Mouse (Mus musculus): Measurements from ENCODE around the gene Spata25. TPM values are rescaled to one million over a fixed set of nuclear protein-coding genes. Genes with fewer than 3 reads are reported as not detected.

The Spata25 gene
- polyA plus RNA-seq, 1 experiment from 2014 or later: 0.29 TPM

DNA sequence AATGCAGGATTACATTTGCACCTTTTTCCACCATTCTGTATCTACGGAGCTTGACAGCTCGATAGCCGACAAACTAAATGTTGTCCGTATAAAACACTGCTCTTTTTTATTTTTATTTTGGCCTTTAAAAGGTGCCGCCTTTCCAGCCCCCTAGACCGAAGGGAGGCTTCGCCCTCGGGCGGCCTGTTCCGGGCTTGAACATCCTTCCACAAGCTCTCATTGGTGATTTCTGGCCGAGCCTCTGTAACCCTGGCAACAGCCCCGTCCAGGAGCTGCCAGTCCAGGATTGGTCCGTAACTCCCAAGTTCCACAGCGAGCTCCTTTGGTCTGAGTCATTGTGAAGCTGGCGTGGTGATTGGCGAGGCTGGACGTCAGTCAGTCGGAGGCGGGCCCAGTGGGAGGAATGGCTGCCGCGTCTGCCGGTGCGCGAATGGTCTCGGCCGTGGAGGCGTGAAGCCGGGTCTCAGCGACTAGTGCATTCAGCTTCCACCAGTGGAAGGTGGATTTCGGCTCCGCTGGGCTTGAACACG is 5.6 kb downstream of the Spata25 start, which contains the start of gene Zswim1:
Gene Zswim1 (plus strand): TSS at position 51 of the 530 bp plus-strand sequence.
- H3K4me3 ChIP-seq (replicated peaks; ENCODE audit: low read depth, low read length): peak within 1 kb of the TSS; percentile 66
- no peaks in the 10 kb centered on the region for H3K9me3 ChIP-seq (ENCODE audit: control insufficient read depth, low read length)
- under 1% methylated on average over 32 of the region's 32 CpGs for WGBS
- DNase-seq (peak; percentile 98), ATAC-seq (ENCODE audit: low FRiP score, low TSS enrichment) (peak; percentile 99)
- peaks cover 5% of the 10 kb centered on the region; the same call in 1 of the 2 replicates for H3K4me1 ChIP-seq (ENCODE audit: control insufficient read depth, insufficient read depth, low read length)
- peaks cover 49% of the 10 kb centered on the region for H3K36me3 ChIP-seq (ENCODE audit: control insufficient read depth, insufficient read depth, low read length)
- peak within 1 kb of the TSS; percentile 69 for H3K9ac ChIP-seq (replicated peaks; ENCODE audit: low read length)
- peak within 1 kb of the TSS; percentile 67 for H3K4me2 ChIP-seq (ENCODE audit: low read length)
- H3K27ac ChIP-seq (replicated peaks; ENCODE audit: low read depth, low read length): peak within 1 kb of the TSS; percentile 92
- H3K27me3 ChIP-seq (ENCODE audit: control insufficient read depth, insufficient read depth, low read length): no peaks in the 10 kb centered on the region

DNA sequence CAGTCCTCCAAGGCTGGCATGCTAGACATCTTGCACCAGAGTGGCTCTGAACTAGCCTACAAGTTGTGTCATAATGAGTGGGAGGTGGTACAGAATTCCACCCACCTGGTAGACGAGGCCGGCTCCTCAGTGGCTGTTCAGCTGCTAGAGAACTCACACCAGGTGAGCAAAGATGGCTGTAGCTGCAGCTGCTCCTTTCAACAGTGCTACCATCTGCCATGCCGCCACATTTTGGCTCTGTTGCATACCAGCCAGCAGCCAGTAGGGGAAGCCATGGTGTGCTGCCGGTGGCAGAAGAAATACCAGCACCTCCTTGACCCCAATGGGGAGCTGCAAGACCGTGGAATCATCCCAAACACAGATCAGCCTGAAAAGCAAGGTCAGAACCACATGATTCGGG is 7.3 kb downstream of the Spata25 start:
- Histone ChIP-seq H3K9me3 (ENCODE audit: control insufficient read depth, low read length) (no peaks in the 10 kb centered on the region), H3K9ac (replicated peaks; ENCODE audit: low read length) (no peak overlapping the region), H3K4me1 (ENCODE audit: control insufficient read depth, insufficient read depth, low read length) (peaks cover 5% of the 10 kb centered on the region; the same call in 1 of the 2 replicates), H3K36me3 (ENCODE audit: control insufficient read depth, insufficient read depth, low read length) (peaks cover 33% of the 10 kb centered on the region), H3K27ac (replicated peaks; ENCODE audit: low read depth, low read length) (no peak overlapping the region), H3K27me3 (ENCODE audit: control insufficient read depth, insufficient read depth, low read length) (no peaks in the 10 kb centered on the region), H3K4me3 (replicated peaks; ENCODE audit: low read depth, low read length) (no peak overlapping the region), H3K4me2 (ENCODE audit: low read length) (no peak overlapping the region)
- no peak for ATAC-seq (ENCODE audit: low FRiP score, low TSS enrichment)
- no peak for DNase-seq
- 92% methylated on average over 6 of the region's 6 CpGs for WGBS

DNA sequence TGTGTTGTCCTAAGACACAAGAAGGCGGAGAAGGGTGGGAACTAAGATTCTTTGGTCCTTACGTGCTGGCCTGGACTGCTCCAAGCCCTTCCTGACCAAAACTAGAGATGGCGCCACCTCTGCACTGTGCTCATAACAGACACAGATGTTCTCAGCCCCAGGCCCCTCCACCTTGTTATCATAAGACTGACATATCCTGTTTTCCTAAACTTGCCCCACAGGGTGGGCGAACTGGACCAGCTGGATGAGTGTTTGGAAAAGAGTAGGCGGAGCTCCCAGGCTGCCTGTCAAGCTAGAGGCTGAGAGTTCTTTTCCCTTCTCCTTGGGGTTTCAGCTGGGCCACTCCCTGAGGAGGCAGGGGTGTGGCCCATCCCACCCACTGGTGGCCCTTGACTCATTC is 10.6 kb downstream of the Spata25 start:
- H3K4me2 ChIP-seq (ENCODE audit: low read length): no peak overlapping the region
- no peak for ATAC-seq (ENCODE audit: low FRiP score, low TSS enrichment)

DNA sequence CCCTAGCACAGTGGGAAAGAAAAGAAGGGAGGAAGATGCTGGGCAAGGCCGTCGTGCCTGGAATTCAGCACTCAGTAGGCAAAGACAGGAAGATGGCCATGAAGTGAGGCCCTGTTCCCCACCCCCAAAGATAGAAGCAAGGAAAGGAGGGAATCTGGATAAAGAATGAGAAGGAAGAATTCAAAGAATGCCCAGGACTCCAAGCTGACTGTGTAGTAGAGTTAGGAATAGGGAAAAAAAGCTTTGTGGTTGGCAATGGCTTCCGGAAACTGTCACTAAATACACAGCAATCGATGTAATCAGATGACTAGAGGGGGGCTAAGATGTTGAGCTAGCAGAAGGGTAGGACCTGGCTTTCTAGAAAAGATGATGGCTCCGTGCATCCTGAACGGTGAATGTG is 11.1 kb downstream of the Spata25 start:
- no peak for ATAC-seq (ENCODE audit: low FRiP score, low TSS enrichment)
- Histone ChIP-seq H3K27me3 (ENCODE audit: control insufficient read depth, insufficient read depth, low read length) (no peaks in the 10 kb centered on the region), H3K9me3 (ENCODE audit: control insufficient read depth, low read length) (no peaks in the 10 kb centered on the region), H3K4me1 (ENCODE audit: control insufficient read depth, insufficient read depth, low read length) (peaks cover 2% of the 10 kb centered on the region; the same call in 1 of the 2 replicates), H3K4me2 (ENCODE audit: low read length) (no peak overlapping the region), H3K4me3 (replicated peaks; ENCODE audit: low read depth, low read length) (no peak overlapping the region), H3K27ac (replicated peaks; ENCODE audit: low read depth, low read length) (no peak overlapping the region), H3K9ac (replicated peaks; ENCODE audit: low read length) (no peak overlapping the region), H3K36me3 (ENCODE audit: control insufficient read depth, insufficient read depth, low read length) (peaks cover 33% of the 10 kb centered on the region)
- no peak for DNase-seq
- WGBS: 89% methylated on average over 6 of the region's 6 CpGs

More for the DNA sequence above, 10.6 kb downstream of the Spata25 start:
- H3K27me3 ChIP-seq (ENCODE audit: control insufficient read depth, insufficient read depth, low read length): no peaks in the 10 kb centered on the region
- H3K27ac ChIP-seq (replicated peaks; ENCODE audit: low read depth, low read length): no peak overlapping the region
- no peak overlapping the region for H3K4me3 ChIP-seq (replicated peaks; ENCODE audit: low read depth, low read length)
- H3K36me3 ChIP-seq (ENCODE audit: control insufficient read depth, insufficient read depth, low read length): peaks cover 31% of the 10 kb centered on the region
- H3K9ac ChIP-seq (replicated peaks; ENCODE audit: low read length): no peak overlapping the region
- H3K9me3 ChIP-seq (ENCODE audit: control insufficient read depth, low read length): no peaks in the 10 kb centered on the region
- peaks cover 5% of the 10 kb centered on the region; the same call in 1 of the 2 replicates for H3K4me1 ChIP-seq (ENCODE audit: control insufficient read depth, insufficient read depth, low read length)
- 80% methylated on average over 5 of the region's 5 CpGs for WGBS
- no peak for DNase-seq

DNA sequence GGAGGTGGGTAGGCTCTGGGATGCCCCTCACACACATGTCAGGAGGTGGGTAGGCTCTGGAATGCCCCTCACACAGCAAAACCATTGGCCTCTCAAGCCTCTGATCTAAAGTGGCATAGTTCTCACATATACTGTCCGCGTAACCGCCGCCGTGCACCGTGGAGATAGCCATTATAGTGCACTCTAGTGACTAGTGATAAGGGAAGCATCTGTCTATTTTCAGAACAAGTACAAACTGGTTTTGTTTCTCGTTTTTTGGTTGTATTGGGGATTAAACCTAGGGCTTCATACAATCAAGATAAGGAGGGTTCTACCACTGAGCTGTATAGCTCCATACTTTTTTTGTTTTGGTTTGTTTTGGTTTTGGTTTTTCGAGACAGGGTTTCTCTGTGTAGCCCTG is 12.5 kb downstream of the Spata25 start:
- 88% methylated on average over 8 of the region's 8 CpGs for WGBS
- no peak overlapping the region for H3K4me3 ChIP-seq (replicated peaks; ENCODE audit: low read depth, low read length)
- H3K27ac ChIP-seq (replicated peaks; ENCODE audit: low read depth, low read length): no peak overlapping the region
- H3K4me2 ChIP-seq (ENCODE audit: low read length): no peak overlapping the region
- no peaks in the 10 kb centered on the region for H3K27me3 ChIP-seq (ENCODE audit: control insufficient read depth, insufficient read depth, low read length)
- ATAC-seq (ENCODE audit: low FRiP score, low TSS enrichment): no peak
- peaks cover 23% of the 10 kb centered on the region for H3K36me3 ChIP-seq (ENCODE audit: control insufficient read depth, insufficient read depth, low read length)
- no peaks in the 10 kb centered on the region for H3K9me3 ChIP-seq (ENCODE audit: control insufficient read depth, low read length)
- no peaks in the 10 kb centered on the region for H3K4me1 ChIP-seq (ENCODE audit: control insufficient read depth, insufficient read depth, low read length)
- no peak overlapping the region for H3K9ac ChIP-seq (replicated peaks; ENCODE audit: low read length)
- no peak for DNase-seq

DNA sequence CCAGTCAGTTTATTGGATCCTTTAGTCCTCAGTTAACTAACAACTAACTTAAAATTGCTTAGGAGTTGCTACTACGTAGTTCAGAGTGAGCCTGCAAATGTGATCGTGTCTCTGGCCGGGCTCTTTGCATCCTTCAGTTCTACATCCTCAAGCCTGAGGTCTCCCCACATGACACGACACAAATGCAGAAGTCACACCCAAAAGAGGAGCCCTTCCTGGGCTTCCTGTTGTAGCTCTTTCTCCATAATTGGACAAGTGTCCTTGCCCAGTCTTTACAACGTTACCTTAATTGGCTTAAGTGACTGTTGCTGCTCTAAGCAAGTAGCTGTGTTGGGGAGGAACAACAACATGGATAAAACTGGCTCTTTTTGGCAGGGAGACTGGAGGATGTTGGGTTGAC is 13.0 kb downstream of the Spata25 start:
- no peak overlapping the region for H3K9ac ChIP-seq (replicated peaks; ENCODE audit: low read length)
- ATAC-seq (ENCODE audit: low FRiP score, low TSS enrichment): no peak
- H3K36me3 ChIP-seq (ENCODE audit: control insufficient read depth, insufficient read depth, low read length): peaks cover 26% of the 10 kb centered on the region
- H3K9me3 ChIP-seq (ENCODE audit: control insufficient read depth, low read length): no peaks in the 10 kb centered on the region
- no peaks in the 10 kb centered on the region for H3K4me1 ChIP-seq (ENCODE audit: control insufficient read depth, insufficient read depth, low read length)
- DNase-seq: no peak
- H3K4me3 ChIP-seq (replicated peaks; ENCODE audit: low read depth, low read length): no peak overlapping the region
- no peaks in the 10 kb centered on the region for H3K27me3 ChIP-seq (ENCODE audit: control insufficient read depth, insufficient read depth, low read length)
- no peak overlapping the region for H3K4me2 ChIP-seq (ENCODE audit: low read length)
- H3K27ac ChIP-seq (replicated peaks; ENCODE audit: low read depth, low read length): no peak overlapping the region
- 93% methylated on average over 5 of the region's 5 CpGs for WGBS

DNA sequence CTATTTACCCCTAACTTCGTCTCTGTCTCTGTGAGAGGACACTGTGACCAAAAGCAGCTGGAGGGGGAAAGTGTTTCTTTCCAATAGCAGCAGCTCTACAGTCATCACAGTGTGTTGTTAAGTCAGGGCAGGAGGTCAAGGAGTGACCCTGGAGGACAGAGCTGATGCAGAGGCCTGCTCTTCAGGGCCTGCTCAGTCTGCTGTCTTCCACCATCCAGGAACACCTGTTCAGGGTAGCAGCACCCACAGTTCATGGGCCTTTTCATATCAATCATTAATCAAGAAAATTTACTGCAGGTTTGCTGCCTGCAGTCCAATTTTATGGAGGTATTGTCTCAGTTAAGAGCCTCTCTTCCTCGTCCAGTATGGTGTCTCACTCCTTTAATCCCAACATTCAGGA is 14.8 kb downstream of the Spata25 start:
- DNase-seq (no peak), ATAC-seq (ENCODE audit: low FRiP score, low TSS enrichment) (no peak)
- no peaks in the 10 kb centered on the region for H3K9me3 ChIP-seq (ENCODE audit: control insufficient read depth, low read length)
- H3K36me3 ChIP-seq (ENCODE audit: control insufficient read depth, insufficient read depth, low read length): peaks cover 30% of the 10 kb centered on the region
- no peak overlapping the region for H3K9ac ChIP-seq (replicated peaks; ENCODE audit: low read length)
- H3K4me3 ChIP-seq (replicated peaks; ENCODE audit: low read depth, low read length): no peak overlapping the region
- H3K27me3 ChIP-seq (ENCODE audit: control insufficient read depth, insufficient read depth, low read length): no peaks in the 10 kb centered on the region
- no peak overlapping the region for H3K4me2 ChIP-seq (ENCODE audit: low read length)
- no peaks in the 10 kb centered on the region for H3K4me1 ChIP-seq (ENCODE audit: control insufficient read depth, insufficient read depth, low read length)
- H3K27ac ChIP-seq (replicated peaks; ENCODE audit: low read depth, low read length): no peak overlapping the region
- WGBS: 61% methylated on average over 2 of the region's 2 CpGs

DNA sequence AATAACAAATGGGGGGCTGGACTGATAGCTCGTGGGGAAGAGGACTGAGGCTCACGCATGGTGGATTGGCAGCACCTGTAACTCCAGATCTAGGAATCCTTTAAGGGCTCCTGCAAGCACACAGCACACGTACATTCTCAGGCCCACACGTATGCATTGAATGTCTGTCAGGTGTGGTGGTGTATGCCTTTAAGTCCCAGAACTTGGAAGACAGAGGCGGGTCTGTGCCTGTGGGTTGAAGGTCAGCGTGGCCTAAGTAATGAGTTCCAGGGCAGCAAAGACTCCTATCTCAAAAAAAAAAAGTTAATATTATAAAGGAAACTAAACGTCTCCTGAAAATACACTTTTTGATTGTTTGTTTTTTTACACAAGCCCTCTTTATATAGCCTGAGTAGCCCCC is 21.7 kb downstream of the Spata25 start:
- ATAC-seq (ENCODE audit: low FRiP score, low TSS enrichment) (no peak), DNase-seq (no peak)
- H3K4me3 ChIP-seq (replicated peaks; ENCODE audit: low read depth, low read length): no peak overlapping the region
- H3K9ac ChIP-seq (replicated peaks; ENCODE audit: low read length): no peak overlapping the region
- H3K27ac ChIP-seq (replicated peaks; ENCODE audit: low read depth, low read length): no peak overlapping the region
- peaks cover 10% of the 10 kb centered on the region for H3K4me1 ChIP-seq (ENCODE audit: control insufficient read depth, insufficient read depth, low read length)
- H3K36me3 ChIP-seq (ENCODE audit: control insufficient read depth, insufficient read depth, low read length): peaks cover 15% of the 10 kb centered on the region; the same call in 1 of the 2 replicates
- 89% methylated on average over 7 of the region's 7 CpGs for WGBS
- H3K9me3 ChIP-seq (ENCODE audit: control insufficient read depth, low read length): no peaks in the 10 kb centered on the region
- no peaks in the 10 kb centered on the region for H3K27me3 ChIP-seq (ENCODE audit: control insufficient read depth, insufficient read depth, low read length)
- peak overlapping the region; percentile 78 for H3K4me2 ChIP-seq (ENCODE audit: low read length)

DNA sequence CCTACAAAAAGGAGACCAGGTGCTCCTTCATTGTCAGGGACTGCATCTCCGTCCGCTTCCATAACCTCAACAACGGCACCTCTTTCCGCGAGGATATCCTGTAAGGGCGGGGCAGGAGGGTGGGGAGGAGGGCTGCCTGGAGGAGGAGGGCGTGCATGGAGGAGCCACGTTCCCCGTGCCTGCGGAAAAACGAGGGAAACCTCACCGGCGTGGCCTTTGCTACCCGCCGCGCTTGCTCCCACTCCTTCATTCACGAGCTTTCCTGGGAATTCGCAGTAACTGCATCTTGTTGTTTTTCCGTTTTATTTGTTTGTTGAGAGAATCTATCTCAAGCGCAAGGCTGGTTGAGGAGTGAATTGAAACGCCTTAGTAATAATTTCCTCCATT is 23.0 kb downstream of the Spata25 start:
- peak overlapping the region; percentile 91 for H3K4me3 ChIP-seq (replicated peaks; ENCODE audit: low read depth, low read length)
- peaks cover 17% of the 10 kb centered on the region for H3K36me3 ChIP-seq (ENCODE audit: control insufficient read depth, insufficient read depth, low read length)
- no peak for DNase-seq
- peak overlapping the region; percentile 78 for H3K4me2 ChIP-seq (ENCODE audit: low read length)
- H3K4me1 ChIP-seq (ENCODE audit: control insufficient read depth, insufficient read depth, low read length): peaks cover 10% of the 10 kb centered on the region
- H3K9me3 ChIP-seq (ENCODE audit: control insufficient read depth, low read length): no peaks in the 10 kb centered on the region
- H3K9ac ChIP-seq (replicated peaks; ENCODE audit: low read length): peak overlapping the region; percentile 70
- peak; percentile 53 for ATAC-seq (ENCODE audit: low FRiP score, low TSS enrichment)
- no peaks in the 10 kb centered on the region for H3K27me3 ChIP-seq (ENCODE audit: control insufficient read depth, insufficient read depth, low read length)
- 3% methylated on average over 21 of the region's 21 CpGs for WGBS
- H3K27ac ChIP-seq (replicated peaks; ENCODE audit: low read depth, low read length): peak overlapping the region; percentile 82
